Mouse (Mus musculus) small intestine, adult 2 months (tissue): ENCODE results near the gene Esrrg.

Source experiments
- CTCF ChIP-seq: fragments of 200-500 bp; IDR thresholded peaks from 2 replicates; pipeline ENCODE4 v1.5.1; 2012; ENCODE audit warnings: low read depth, mild to moderate bottlenecking, control low read depth, inconsistent platforms, low read length, moderate library complexity, mixed read lengths; ENCODE audit not compliant: insufficient replicate concordance, insufficient read length; ENCODE audit errors: extremely low read depth
- POLR2A ChIP-seq: fragments of 200-500 bp; IDR thresholded peaks from 2 replicates; pipeline ENCODE4 v1.6.1; 2012; ENCODE audit warnings: low read depth, mild to moderate bottlenecking, control low read depth, inconsistent platforms, low read length, moderate library complexity

- TF ChIP-seq POLR2A (no peak), CTCF (no peak)
Measured at GRCm38 (mm10) chr1:187889096-187889495, 280.5 kb downstream of the Esrrg start.
